Mouse (Mus musculus) spleen, adult 2 months (tissue): Measurements from ENCODE around the gene Mast1.

Experiments
- CTCF ChIP-seq: fragments of 200-500 bp; IDR thresholded peaks from 2 replicates; pipeline ENCODE4 v1.5.1; 2011; ENCODE audit warnings: mild to moderate bottlenecking, inconsistent platforms; ENCODE audit not compliant: insufficient read depth, insufficient read length, insufficient replicate concordance; ENCODE audit errors: extremely low read depth
- POLR2A ChIP-seq: fragments of 200-500 bp; IDR thresholded peaks from 2 replicates; pipeline ENCODE4 v1.6.1; 2011; ENCODE audit warnings: low read depth, low read length, inconsistent platforms

DNA sequence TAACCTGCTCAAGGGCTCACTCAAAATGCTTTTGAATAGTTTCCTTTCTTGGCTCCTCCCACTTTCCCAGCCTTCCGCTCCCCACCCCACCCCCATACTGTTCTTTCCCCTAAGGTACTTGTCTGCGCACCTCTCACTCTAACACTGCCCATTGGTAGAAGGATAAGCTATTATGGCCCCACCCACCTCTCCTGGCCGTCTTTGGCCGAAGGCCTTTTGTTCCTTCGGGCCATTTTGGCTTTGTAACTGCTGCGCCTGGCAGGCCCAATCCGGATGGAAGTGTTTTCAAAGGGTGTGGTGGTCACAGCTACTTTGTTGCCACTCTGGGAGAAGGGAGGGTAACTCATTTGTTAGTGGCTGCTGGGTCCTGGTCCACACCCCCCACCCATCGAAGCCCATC, 21.9 kb downstream of the Mast1 start:
- TF ChIP-seq CTCF = no peak
- TF ChIP-seq POLR2A = no peak
